Mouse (Mus musculus) bone marrow macrophage, adult 2 months (primary cell): ENCODE measurements around the gene Prmt8.

ENCODE experiments used
- CTCF ChIP-seq: IDR thresholded peaks from 2 replicates; pipeline ENCODE4 v1.5.1; 2012; ENCODE audit warnings: low read depth, mild to moderate bottlenecking, low read length, moderate library complexity
- POLR2A ChIP-seq: IDR thresholded peaks from 2 replicates; pipeline ENCODE4 v1.6.1; 2012; ENCODE audit warnings: mild to moderate bottlenecking, low read depth, low read length, borderline replicate concordance

DNA sequence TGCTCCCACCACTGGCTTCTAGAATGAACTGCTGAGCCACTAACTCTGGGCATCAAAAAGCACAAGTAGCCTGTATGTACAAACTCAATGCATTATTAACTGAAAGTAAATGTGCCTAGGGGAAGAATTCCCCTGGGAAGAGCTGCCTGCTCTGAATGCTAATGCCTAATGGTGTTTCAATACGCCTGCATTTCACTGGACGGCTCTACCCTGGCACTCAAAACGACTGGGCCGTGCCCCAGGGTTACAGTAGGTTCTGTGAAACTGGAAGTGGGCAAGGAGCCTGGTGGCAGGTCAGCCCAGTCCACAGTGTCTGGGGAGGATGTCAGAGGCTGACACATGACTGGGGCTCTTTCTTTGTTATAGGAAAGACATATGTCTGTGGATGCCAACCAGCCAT, 84.3 kb downstream of the Prmt8 start:
- no peak for TF ChIP-seq CTCF
- no peak for TF ChIP-seq POLR2A
